ENCODE assay signal across 27 mouse cellular contexts in genomic region chrX:118596346-118596622, GRCm38 (mm10).
"Had no signal": no experiment of that assay in that cellular context is flagged by ENCODE, and none has a peak within 500 bp of the region (broad histone marks: within the 10 kb centered on the region; RNA-seq: fewer than 3 reads in every experiment).

No protein-coding gene starts in this region.

- H3K9me3 ChIP-seq: embryonic facial prominence, embryonic 10.5 days; embryonic facial prominence, embryonic 12.5 days; embryonic facial prominence, embryonic 13.5 days; embryonic facial prominence, embryonic 15.5 days; forebrain, embryonic 10.5 days; forebrain, embryonic 12.5 days; forebrain, embryonic 13.5 days; heart, embryonic 10.5 days had no signal

- H3K27ac ChIP-seq: embryonic facial prominence, embryonic 10.5 days; embryonic facial prominence, embryonic 12.5 days; embryonic facial prominence, embryonic 13.5 days; embryonic facial prominence, embryonic 15.5 days; forebrain, embryonic 10.5 days; forebrain, embryonic 12.5 days; forebrain, embryonic 13.5 days; gastrocnemius, adult 2 months; heart, adult 2 months; heart, embryonic 10.5 days had no signal

- H3K27me3 ChIP-seq: embryonic facial prominence, embryonic 12.5 days; embryonic facial prominence, embryonic 13.5 days; embryonic facial prominence, embryonic 15.5 days; forebrain, embryonic 12.5 days; forebrain, embryonic 13.5 days had no signal

- H3K4me1 ChIP-seq: embryonic facial prominence, embryonic 10.5 days; embryonic facial prominence, embryonic 12.5 days; embryonic facial prominence, embryonic 13.5 days; embryonic facial prominence, embryonic 15.5 days; forebrain, embryonic 10.5 days; forebrain, embryonic 12.5 days; heart, embryonic 10.5 days had no signal

- H3K36me3 ChIP-seq: embryonic facial prominence, embryonic 10.5 days; embryonic facial prominence, embryonic 12.5 days; embryonic facial prominence, embryonic 13.5 days; embryonic facial prominence, embryonic 15.5 days; forebrain, embryonic 10.5 days; forebrain, embryonic 12.5 days; heart, embryonic 10.5 days had no signal

- H3K9ac ChIP-seq: embryonic facial prominence, embryonic 12.5 days; embryonic facial prominence, embryonic 13.5 days; embryonic facial prominence, embryonic 15.5 days; forebrain, embryonic 12.5 days; forebrain, embryonic 13.5 days had no signal

- H3K4me2 ChIP-seq: embryonic facial prominence, embryonic 12.5 days; embryonic facial prominence, embryonic 13.5 days; embryonic facial prominence, embryonic 15.5 days; forebrain, embryonic 12.5 days; forebrain, embryonic 13.5 days; heart, embryonic 11.5 days had no signal

- DNase-seq: cerebellum, adult 2 months; cerebellum, adult 8-10 months; cerebellum, adult 9-10 months; cerebellum, adult 9-11 months; cerebellum, postnatal 10 days; cerebellum, postnatal 14 days; cerebellum, postnatal 25 days; cerebellum, postnatal 36 days; embryo, embryonic 11 days; gastrocnemius, adult 2 months; gastrocnemius, postnatal 10 days; gastrocnemius, postnatal 14 days; gastrocnemius, postnatal 25 days; gastrocnemius, postnatal 36 days; heart, adult 11 months; heart, adult 18-20 months; heart, adult 2 months had no signal

- H3K4me3 ChIP-seq: embryonic facial prominence, embryonic 10.5 days; embryonic facial prominence, embryonic 12.5 days; embryonic facial prominence, embryonic 13.5 days; embryonic facial prominence, embryonic 15.5 days; erythroblast, embryonic 14.5 days; forebrain, embryonic 10.5 days; forebrain, embryonic 12.5 days; forebrain, embryonic 13.5 days; gastrocnemius, adult 2 months; heart, adult 2 months; heart, embryonic 10.5 days had no signal
